Mouse (Mus musculus) myocyte (in vitro differentiated cells): ENCODE data around the gene Hsd3b2.

ENCODE experiments used
- E2F4 ChIP-seq: IDR thresholded peaks from one replicate; pipeline ENCODE4 v1.6.1; 2011; ENCODE audit warnings: mild to moderate bottlenecking, control low read depth, moderate library complexity; ENCODE audit not compliant: insufficient read depth
- POLR2A ChIP-seq: IDR thresholded peaks from one replicate; pipeline ENCODE4 v1.6.1; 2011; ENCODE audit warnings: low read depth, mild to moderate bottlenecking, control low read depth, moderate library complexity; ENCODE audit not compliant: insufficient read length
- TCF12 ChIP-seq: IDR thresholded peaks from one replicate; pipeline ENCODE4 v1.6.1; 2011; ENCODE audit warnings: mild to moderate bottlenecking, control low read depth; ENCODE audit not compliant: poor library complexity, insufficient read depth, severe bottlenecking
- USF1 ChIP-seq: IDR thresholded peaks from one replicate; pipeline ENCODE4 v1.6.1; 2011; ENCODE audit warnings: low read depth, mild to moderate bottlenecking, control low read depth, moderate library complexity

- TF ChIP-seq E2F4 = no peak
- no peak for TF ChIP-seq POLR2A
- TF ChIP-seq USF1 = no peak
- TF ChIP-seq TCF12 = no peak
Measured at GRCm38 (mm10) chr3:98756836-98757235, 32.5 kb upstream of the Hsd3b2 start.
